Mouse (Mus musculus): ENCODE results near the gene Cdca3.

Gene Cdca3

GRCm38 (mm10) chr6:124865766-124866362 lies 36.5 kb downstream of the Cdca3 start:
- no peak for DNase-seq (ENCODE audit: low read depth)

- no peak for DNase-seq (ENCODE audit: low read depth)
Measured at GRCm38 (mm10) chr6:124866560-124866959, 37.2 kb downstream of the Cdca3 start.

- DNase-seq (ENCODE audit: low read depth), result no peak
Measured at GRCm38 (mm10) chr6:124874348-124874747, 45.0 kb downstream of the Cdca3 start.

DNA sequence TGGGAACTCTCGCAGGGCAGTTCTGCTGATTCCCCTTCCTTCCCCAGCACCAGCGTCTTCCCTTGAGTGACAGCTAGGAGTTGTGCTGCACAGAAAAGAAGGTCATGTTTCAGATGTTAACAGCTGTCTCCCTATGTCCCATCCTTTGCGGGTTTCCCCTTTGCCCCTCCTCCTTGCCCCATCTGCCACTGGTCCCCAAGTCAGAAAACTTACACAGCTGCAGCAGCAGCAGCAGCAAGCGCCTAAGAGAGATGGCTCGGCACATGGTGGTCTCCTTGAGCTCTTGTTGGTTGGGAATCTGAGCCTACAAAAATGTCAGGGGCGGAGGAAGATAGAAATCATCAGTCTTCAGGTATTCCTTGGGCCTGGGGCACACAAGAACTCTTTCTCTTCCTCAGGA lies 50.0 kb downstream of the Cdca3 start:
- no peak for DNase-seq (ENCODE audit: low read depth)

DNA sequence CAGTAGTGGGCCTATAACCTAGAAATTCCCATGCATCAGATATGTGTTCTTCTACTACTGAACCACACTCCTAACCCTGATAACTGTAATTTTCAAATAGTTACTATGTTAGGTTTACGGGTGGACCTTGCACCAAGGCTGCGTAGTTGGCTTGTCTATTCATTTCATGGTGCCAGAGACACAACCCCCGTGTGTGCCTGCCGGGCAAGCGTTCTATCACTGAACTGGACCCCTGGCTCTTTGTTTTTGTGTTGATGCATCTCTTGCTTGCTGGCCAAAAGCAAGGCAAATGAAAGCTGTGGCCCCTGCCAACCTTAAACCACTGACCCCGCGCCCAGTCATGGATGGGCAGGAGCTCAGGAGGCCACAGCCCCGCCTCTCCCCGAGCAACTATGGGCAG lies 52.5 kb downstream of the Cdca3 start:
- no peak for DNase-seq (ENCODE audit: low read depth)

Measured in fibroblast of lung, adult 2 months (primary cell).